Mouse (Mus musculus) erythroblast, embryonic 14.5 days (primary cell): ENCODE measurements at regions not wholly inside any gene's neighbourhood (a gene's known extent, or its start where the extent isn't known, plus 50 kb on each side); places are given as distances from the start of the nearest gene placed in this dataset.

ENCODE experiments used
- H3K27me3 ChIP-seq: 2 replicates; pipeline ENCODE4 v1.6.1; 2012; ENCODE audit warnings: inconsistent platforms; ENCODE audit not compliant: control insufficient read depth
- H3K36me3 ChIP-seq: 2 replicates; pipeline ENCODE4 v1.6.1; 2012; ENCODE audit warnings: mild to moderate bottlenecking, inconsistent platforms; ENCODE audit not compliant: control insufficient read depth
- H3K4me1 ChIP-seq: 2 replicates; pipeline ENCODE4 v1.6.1; 2012; ENCODE audit warnings: inconsistent platforms; ENCODE audit not compliant: control insufficient read depth
- H3K4me3 ChIP-seq: replicated peaks from 2 replicates; pipeline ENCODE3; 2012; ENCODE audit warnings: moderate library complexity, mild to moderate bottlenecking, inconsistent platforms
- H3K9me3 ChIP-seq: 2 replicates; pipeline ENCODE4 v1.6.1; 2012; ENCODE audit warnings: low read length, inconsistent platforms, mixed read lengths; ENCODE audit not compliant: control insufficient read depth
- GATA1 ChIP-seq: IDR thresholded peaks from 2 replicates; pipeline ENCODE4 v1.6.1; 2012; ENCODE audit warnings: low read length, inconsistent platforms, mixed read lengths
- TAL1 ChIP-seq: IDR thresholded peaks from 3 replicates; pipeline ENCODE4 v1.6.1; 2012; ENCODE audit warnings: low read length, inconsistent platforms, mixed read lengths

DNA sequence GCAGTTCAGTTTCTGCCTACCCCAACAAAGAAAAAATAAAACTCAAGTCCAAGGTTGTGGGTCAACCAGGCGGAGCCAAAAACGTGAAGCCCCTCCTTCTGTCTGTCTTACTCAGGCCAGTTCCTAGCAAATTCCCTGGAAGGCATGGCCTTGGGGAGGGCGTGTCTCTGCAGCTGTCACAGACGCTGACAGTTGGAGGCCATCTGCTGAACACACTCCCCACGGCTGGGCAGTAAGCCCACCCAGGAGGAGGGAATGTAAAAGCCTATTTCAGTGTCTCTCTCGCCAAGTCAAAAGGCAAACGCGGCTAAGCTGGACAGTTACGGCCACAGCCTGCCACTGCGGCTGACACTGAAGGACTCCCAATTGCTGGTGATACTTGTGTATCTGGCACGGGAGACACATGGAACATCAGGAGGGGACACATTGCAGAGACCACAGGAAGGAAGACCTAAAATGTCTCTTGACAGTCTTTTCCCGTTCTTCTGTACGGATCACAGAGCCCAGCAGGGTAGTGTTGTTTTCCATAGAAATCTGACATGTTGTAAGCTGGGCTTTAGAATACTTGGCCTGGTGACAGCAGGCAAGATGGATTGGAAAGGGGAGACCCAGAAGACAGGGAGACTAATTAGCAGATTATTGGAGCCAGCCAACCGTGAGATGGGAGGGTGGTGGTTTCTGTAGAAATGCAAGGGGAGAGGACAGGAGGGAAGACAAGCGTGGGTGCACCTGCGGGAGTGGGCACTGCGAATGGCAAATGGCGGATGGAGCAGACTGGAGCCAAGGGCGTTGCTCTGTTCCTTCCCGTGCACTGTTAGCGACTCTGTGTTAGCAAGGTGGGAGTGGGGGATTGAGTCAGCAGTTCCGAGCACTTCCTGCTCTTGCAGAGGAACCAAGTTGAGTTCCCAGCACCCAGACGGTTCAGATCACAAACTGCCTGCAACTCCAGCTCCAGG, 229.5 kb downstream of the Suds3 start:
- Histone ChIP-seq H3K9me3 (peaks cover 87% of the 10 kb centered on the region), H3K4me1 (no peaks in the 10 kb centered on the region), H3K4me3 (no peak overlapping the region), H3K36me3 (no peaks in the 10 kb centered on the region), H3K27me3 (no peaks in the 10 kb centered on the region; the same call in 1 of the 2 replicates)
- TF ChIP-seq TAL1 (no peak), GATA1 (no peak)

DNA sequence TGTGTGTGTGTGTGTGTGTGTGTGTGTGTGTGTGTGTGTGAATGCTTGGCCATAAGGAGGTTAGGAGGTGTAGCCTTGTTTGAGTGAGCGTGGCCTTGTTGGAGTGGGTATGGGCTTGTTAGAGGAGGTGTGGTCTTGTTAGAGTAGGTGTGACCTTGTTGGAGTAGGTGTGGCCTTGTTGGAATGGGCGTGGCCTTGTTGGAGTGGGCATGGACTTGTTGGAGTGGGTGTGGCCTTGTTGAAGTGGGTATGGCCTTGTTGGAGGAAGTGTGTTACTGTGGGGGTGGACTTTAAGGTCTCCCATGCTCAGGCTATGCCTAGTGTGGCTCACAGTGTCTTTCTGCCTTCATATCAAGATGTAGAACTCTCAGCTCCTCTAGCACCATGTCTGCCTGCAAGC, 236.2 kb downstream of the Suds3 start:
- H3K4me1 ChIP-seq = no peaks in the 10 kb centered on the region
- TF ChIP-seq TAL1 (no peak), GATA1 (no peak)
- no peaks in the 10 kb centered on the region for H3K36me3 ChIP-seq
- H3K4me3 ChIP-seq = no peak overlapping the region
- H3K27me3 ChIP-seq = no peaks in the 10 kb centered on the region
- peaks cover 76% of the 10 kb centered on the region for H3K9me3 ChIP-seq

DNA sequence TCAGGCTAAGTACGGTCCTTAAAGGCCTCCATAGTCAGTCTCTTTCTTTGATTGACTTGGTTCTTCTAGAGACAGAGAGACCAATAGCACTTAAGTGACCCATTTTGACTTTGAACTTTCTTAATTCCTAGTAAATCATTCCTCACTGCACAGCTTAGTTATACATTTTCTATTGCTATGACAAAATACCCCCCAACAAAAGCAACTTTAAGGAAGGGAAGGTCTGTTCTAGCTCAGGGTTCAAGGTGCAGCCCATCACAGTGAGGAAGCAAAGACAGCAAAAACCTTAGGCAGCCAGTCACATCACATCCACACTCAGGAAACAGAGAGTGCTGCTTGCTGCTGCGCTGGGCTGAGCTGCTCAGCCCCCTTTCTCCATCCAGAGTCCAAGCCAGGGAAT, 241.0 kb downstream of the Suds3 start:
- H3K27me3 ChIP-seq = no peaks in the 10 kb centered on the region
- no peak overlapping the region for H3K4me3 ChIP-seq
- H3K36me3 ChIP-seq = no peaks in the 10 kb centered on the region
- peaks cover 80% of the 10 kb centered on the region for H3K9me3 ChIP-seq
- TF ChIP-seq GATA1 (no peak), TAL1 (no peak)
- no peaks in the 10 kb centered on the region for H3K4me1 ChIP-seq

DNA sequence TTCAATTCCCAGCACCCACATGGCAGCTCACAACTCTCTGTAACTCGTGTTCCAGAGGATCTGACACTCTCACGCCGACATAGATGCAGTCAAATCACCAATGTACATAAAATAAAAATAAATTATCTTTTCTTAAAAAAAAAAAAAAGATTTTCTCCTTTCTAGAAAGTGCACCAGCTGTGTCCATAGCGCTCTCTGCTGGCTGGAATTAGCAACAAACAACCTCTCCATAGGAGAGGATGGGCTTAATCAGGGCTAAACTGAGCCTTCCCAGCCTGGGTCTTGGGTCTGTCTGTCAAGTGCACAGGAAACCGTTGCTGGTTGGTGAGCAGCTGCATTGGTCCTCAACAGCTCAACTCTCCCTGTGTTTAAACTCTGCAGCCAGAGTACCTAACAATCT, 247.8 kb downstream of the Suds3 start:
- TF ChIP-seq GATA1 = no peak
- no peak for TF ChIP-seq TAL1
- no peaks in the 10 kb centered on the region for H3K4me1 ChIP-seq
- peaks cover 78% of the 10 kb centered on the region for H3K9me3 ChIP-seq
- no peaks in the 10 kb centered on the region for H3K27me3 ChIP-seq
- no peak overlapping the region for H3K4me3 ChIP-seq
- H3K36me3 ChIP-seq = no peaks in the 10 kb centered on the region

DNA sequence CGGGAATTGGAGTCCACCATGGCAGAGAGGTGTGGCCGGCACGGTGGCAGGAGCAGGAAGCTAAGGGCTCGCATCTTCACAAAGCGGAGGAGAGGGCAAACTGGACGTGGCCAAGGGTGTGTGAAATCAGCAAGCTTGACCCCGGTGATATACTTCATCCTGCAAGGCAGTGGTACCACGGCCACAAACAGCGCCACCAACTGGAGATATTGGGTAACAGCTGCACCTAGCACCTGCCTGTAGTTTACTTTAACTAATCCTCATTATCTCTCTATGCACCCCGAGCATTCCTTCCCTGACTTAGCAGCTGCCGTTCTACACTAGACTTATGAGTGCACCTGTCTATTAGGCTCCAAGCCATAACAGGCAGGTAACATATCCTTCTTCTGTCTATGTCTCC, 251.6 kb downstream of the Suds3 start:
- H3K4me3 ChIP-seq = no peak overlapping the region
- H3K27me3 ChIP-seq = no peaks in the 10 kb centered on the region
- H3K36me3 ChIP-seq = no peaks in the 10 kb centered on the region
- H3K9me3 ChIP-seq = peaks cover 82% of the 10 kb centered on the region
- TF ChIP-seq GATA1 = no peak
- no peak for TF ChIP-seq TAL1
- H3K4me1 ChIP-seq = no peaks in the 10 kb centered on the region

DNA sequence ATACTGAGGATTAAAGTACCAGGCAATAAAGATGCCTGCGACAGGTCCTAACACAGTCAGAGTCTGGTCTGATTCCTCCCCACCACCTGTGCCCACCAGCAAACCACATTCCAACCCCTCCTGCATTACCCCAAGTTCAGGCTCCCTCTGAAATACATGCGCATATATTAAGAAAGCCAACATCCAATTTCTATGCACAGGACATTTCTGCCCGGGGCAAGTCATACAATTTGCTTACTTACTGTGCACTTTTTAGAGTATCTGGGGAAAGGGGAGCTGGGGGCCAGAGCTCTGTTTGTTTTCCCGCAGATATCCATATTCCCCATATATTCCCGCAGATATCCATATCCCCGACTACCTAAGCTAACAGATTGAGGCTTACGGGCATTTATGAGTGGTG, 261.1 kb upstream of the Srrm4 start:
- Histone ChIP-seq H3K27me3 (no peaks in the 10 kb centered on the region), H3K4me3 (no peak overlapping the region), H3K9me3 (peaks cover 84% of the 10 kb centered on the region), H3K4me1 (no peaks in the 10 kb centered on the region), H3K36me3 (no peaks in the 10 kb centered on the region)
- no peak for TF ChIP-seq TAL1
- TF ChIP-seq GATA1 = no peak

DNA sequence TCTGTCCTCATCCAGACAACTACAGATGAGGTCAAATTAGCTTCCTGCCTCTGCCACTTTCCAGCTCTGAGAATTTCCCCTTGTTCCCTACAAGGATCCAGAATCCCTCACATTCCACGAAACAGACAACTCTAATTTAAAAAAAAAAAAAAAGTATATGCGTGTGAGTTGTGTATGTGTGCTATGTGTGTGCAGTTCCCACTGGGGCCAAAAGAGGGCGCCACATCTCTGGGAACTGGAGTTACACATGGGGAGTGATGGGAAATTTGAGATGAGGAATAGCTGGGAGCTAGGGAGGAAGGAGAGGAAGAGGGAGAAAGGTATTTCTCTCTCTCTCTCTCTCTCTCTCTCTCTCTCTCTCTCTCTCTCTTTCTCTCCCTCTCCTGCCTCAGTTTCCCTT, 240.3 kb upstream of the Srrm4 start:
- no peaks in the 10 kb centered on the region for H3K36me3 ChIP-seq
- TF ChIP-seq GATA1 (no peak), TAL1 (no peak)
- no peaks in the 10 kb centered on the region for H3K4me1 ChIP-seq
- H3K27me3 ChIP-seq = no peaks in the 10 kb centered on the region
- peaks cover 77% of the 10 kb centered on the region for H3K9me3 ChIP-seq
- H3K4me3 ChIP-seq = no peak overlapping the region

DNA sequence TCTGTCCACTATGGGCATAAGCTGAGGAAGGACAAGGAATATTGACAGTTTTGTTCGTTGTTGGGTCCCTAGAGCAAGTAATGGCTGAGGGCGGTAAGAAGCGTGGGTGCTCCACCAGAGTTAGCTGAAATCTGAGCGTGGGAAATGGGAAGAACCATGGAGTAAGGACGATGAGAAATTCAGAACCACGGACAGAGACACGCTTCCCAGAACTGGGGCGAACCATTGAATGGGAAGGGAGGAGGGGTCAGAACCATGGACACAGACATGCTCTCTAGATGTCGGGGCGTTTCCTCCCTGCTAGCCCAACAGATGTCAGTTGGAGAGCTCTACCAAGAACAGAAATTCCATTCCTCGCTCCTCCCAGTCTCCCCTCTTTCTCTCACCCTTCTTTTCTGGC, 238.2 kb upstream of the Srrm4 start:
- Histone ChIP-seq H3K4me1 (no peaks in the 10 kb centered on the region), H3K27me3 (no peaks in the 10 kb centered on the region), H3K9me3 (peaks cover 75% of the 10 kb centered on the region), H3K36me3 (no peaks in the 10 kb centered on the region), H3K4me3 (no peak overlapping the region)
- no peak for TF ChIP-seq TAL1
- TF ChIP-seq GATA1 = no peak

DNA sequence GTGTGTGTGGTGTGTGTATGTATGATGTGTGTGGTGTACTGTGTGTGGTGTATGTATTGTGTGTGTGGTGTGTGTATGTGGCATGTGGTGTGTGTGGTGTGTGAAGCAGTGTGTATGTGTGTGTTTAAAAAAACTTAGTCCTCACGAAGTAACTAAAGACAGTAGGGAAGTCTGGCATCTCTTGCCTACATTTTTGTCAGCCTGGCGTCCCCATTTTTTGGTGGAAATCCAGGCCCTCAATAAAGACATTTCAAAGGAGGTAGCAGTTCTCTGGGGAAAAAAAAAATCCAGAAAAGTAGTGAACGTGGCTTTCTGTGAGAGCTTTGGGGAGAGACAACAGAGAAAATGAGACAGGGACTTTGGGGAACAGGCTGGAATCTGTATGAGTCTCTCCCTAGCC, 231.6 kb upstream of the Srrm4 start:
- H3K36me3 ChIP-seq = no peaks in the 10 kb centered on the region
- H3K4me1 ChIP-seq = no peaks in the 10 kb centered on the region
- TF ChIP-seq GATA1 (no peak), TAL1 (no peak)
- H3K4me3 ChIP-seq = no peak overlapping the region
- no peaks in the 10 kb centered on the region; the same call in 1 of the 2 replicates for H3K27me3 ChIP-seq
- H3K9me3 ChIP-seq = peaks cover 62% of the 10 kb centered on the region
